Comparison of ENCODE assay signal across 18 mouse cellular contexts in genomic region chr11:7238546-7238945, GRCm38 (mm10). TPM values are rescaled to one million over a fixed set of nuclear protein-coding genes. Genes with fewer than 3 reads are reported as not detected.
"Had no signal": no experiment of that assay in that cellular context is flagged by ENCODE, and none has a peak within 500 bp of the region (broad histone marks: within the 10 kb centered on the region; RNA-seq: fewer than 3 reads in every experiment).

No protein-coding gene starts in this region.

- DNase-seq: kidney, postnatal 4 days; liver; lung, adult 2 months; lung, postnatal 36 days; thymus, postnatal 36 days had no signal

- H3K27me3 ChIP-seq: limb, embryonic 12.5 days; midbrain, embryonic 13.5 days; neural tube, embryonic 12.5 days had no signal

- H3K9me3 ChIP-seq: limb, embryonic 12.5 days; midbrain, embryonic 13.5 days; neural tube, embryonic 12.5 days had no signal

- H3K4me2 ChIP-seq: limb, embryonic 12.5 days; midbrain, embryonic 13.5 days; neural tube, embryonic 12.5 days had no signal

- H3K4me1 ChIP-seq: limb, embryonic 12.5 days; midbrain, embryonic 13.5 days; neural tube, embryonic 12.5 days had no signal

- H3K36me3 ChIP-seq: limb, embryonic 12.5 days; midbrain, embryonic 13.5 days; neural tube, embryonic 12.5 days had no signal

- H3K4me3 ChIP-seq: layer of hippocampus, adult 2 months; limb, embryonic 12.5 days; midbrain, embryonic 13.5 days; neural tube, embryonic 12.5 days had no signal

- ATAC-seq: midbrain, embryonic 13.5 days had no signal

- H3K27ac ChIP-seq: kidney, postnatal 0 days; layer of hippocampus, adult 2 months; limb, embryonic 12.5 days; liver, embryonic 14.5 days; midbrain, embryonic 13.5 days; neural tube, embryonic 12.5 days had no signal

- H3K9ac ChIP-seq: limb, embryonic 12.5 days; liver, embryonic 14.5 days; midbrain, embryonic 13.5 days; neural tube, embryonic 12.5 days had no signal

RNA-seq across cellular contexts. Expression of gene Igfbp3, which starts 24.8 kb away (rescaled TPM):
- total RNA-seq: megakaryocyte progenitor cell, adult 5-6 weeks; neutrophil, adult 5-6 weeks had no signal

RNA-seq across cellular contexts. Expression of gene Igfbp1, which starts 41.0 kb away (rescaled TPM):
- total RNA-seq: left cerebral cortex, postnatal 36 days; megakaryocyte progenitor cell, adult 5-6 weeks; midbrain, postnatal 0 days; neutrophil, adult 5-6 weeks had no signal
- polyA plus RNA-seq: midbrain, postnatal 0 days had no signal

RNA-seq across cellular contexts. Expression of gene Gm11985, which starts 50.2 kb away (rescaled TPM):
- total RNA-seq: layer of hippocampus, adult 2 months; layer of hippocampus, postnatal 10 days; left cerebral cortex, postnatal 36 days; megakaryocyte progenitor cell, adult 5-6 weeks; midbrain, postnatal 0 days; neutrophil, adult 5-6 weeks had no signal
- polyA plus RNA-seq: kidney, postnatal 0 days; limb, embryonic 12.5 days; liver, embryonic 14.5 days; lung, adult 2 months; lung, postnatal 0 days; midbrain, embryonic 13.5 days; midbrain, postnatal 0 days; neural tube, embryonic 12.5 days; thymus, postnatal 0 days had no signal
